Mouse (Mus musculus): ENCODE measurements around the gene Ubqln1.

Ubqln1 gene

DNA sequence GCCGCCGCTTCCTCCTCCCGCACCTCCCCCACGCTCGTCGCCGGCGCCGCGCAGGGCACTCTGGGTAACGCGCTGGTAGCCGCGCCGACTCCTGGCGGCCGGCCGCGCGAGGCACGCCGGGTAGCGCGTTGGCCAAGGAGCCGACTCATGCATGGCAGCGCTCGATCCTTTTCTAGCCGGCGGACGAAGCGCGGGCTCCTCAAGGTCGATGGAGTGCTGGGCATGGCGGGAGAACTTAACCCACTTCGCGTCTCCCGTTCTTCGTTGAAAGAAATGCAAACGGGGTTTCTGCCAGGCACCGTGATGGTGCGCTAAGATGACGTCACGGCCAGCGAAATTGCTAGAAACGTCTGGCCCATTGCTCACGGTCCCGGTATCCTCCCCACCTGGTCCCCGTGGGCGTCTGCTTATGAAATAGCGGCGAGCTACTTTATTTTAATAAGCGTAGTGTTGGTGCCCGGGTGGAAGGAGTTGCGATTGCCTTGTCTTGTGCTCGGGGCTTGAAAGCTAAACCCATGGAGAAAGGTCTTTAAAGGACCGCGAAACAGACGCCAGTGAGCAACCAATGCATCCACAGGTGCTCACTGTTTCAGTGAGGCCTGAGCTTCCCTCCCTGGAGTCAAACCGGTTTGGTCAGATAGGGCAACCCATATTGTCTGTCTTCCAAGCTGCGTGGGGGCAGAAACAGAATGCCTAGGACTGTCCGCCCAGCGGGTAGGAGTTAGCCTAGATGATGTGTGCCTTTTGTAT, at the start of gene Ubqln1:
Ubqln1 (minus strand) TSS at position 62 of the 750 bp plus-strand sequence.
- DNase-seq (ENCODE audit: extremely low spot score, low read depth, low spot score): peak; percentile 64

- no peak for DNase-seq (ENCODE audit: extremely low spot score, low read depth, low spot score)
Measured at GRCm38 (mm10) chr13:58263546-58263945, 48.1 kb upstream of the Ubqln1 start.

GRCm38 (mm10) chr13:58261674-58262073, 46.2 kb upstream of the Ubqln1 start:
- DNase-seq (ENCODE audit: extremely low spot score, low read depth, low spot score): no peak

DNA sequence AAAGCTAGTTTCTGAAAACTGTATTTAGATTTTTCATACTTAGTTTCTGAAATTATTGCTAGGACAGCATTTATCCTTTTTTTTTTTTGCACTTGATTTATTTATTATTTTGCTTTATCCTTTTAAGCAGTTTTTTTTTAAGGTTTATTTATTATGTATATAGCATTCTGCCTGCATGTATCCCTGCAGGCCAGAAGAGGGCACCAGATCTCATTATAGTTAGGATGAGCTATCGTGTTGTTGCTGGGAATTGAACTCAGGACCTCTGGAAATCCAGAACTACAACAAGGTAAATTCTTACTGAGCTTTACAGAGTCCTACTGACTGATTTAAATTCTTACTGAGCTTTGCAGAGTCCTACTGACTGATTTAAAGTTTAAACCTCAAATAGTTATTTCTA, 37.8 kb upstream of the Ubqln1 start:
- DNase-seq (ENCODE audit: extremely low spot score, low read depth, low spot score): no peak

GRCm38 (mm10) chr13:58248957-58249356, 33.5 kb upstream of the Ubqln1 start:
- DNase-seq (ENCODE audit: extremely low spot score, low read depth, low spot score): no peak

DNA sequence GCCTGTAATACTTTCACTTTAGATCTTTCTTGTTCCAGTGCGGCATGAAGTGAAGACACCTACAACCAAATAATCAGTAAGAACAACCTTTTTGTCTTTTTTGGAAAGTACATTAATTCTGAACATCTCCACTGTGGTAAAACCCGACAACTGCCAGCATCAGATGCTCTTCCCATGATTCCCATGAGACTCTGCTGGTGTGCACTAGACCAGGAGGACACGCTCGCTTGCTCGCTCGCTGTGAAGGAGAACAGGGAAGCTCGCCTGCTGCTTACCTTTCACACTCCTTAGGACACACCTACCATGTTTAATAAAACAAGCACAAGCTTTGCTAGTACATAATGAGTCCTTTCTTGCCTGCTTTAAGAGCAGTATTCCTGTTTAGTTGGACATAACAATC, 21.1 kb upstream of the Ubqln1 start:
- no peak for DNase-seq (ENCODE audit: extremely low spot score, low read depth, low spot score)

- DNase-seq (ENCODE audit: extremely low spot score, low read depth, low spot score): no peak
Measured at GRCm38 (mm10) chr13:58232611-58233010, 17.2 kb upstream of the Ubqln1 start.

DNA sequence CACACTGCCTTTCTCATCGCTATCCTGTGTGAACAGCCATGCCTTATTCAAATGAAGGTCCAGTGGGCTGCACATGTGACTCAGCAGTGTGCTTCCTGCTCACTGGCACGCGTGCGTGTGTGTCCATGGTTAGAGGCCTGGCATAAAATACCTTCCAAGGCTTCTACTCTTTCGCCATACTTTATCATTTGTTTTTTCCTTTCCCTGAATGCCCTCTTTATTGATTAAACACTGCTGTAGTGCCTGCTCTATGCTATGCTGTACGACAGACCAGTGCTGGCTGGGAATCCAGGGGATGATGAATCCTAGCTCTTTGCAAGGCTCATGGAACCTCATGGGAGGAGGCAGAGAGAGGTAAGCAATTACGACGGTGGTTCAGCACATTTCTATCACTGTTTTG, 16.6 kb upstream of the Ubqln1 start:
- no peak for DNase-seq (ENCODE audit: extremely low spot score, low read depth, low spot score)

GRCm38 (mm10) chr13:58228624-58229023, 13.2 kb upstream of the Ubqln1 start:
- no peak for DNase-seq (ENCODE audit: extremely low spot score, low read depth, low spot score)

- no peak for DNase-seq (ENCODE audit: extremely low spot score, low read depth, low spot score)
Measured at GRCm38 (mm10) chr13:58225694-58226093, 10.2 kb upstream of the Ubqln1 start.

DNA sequence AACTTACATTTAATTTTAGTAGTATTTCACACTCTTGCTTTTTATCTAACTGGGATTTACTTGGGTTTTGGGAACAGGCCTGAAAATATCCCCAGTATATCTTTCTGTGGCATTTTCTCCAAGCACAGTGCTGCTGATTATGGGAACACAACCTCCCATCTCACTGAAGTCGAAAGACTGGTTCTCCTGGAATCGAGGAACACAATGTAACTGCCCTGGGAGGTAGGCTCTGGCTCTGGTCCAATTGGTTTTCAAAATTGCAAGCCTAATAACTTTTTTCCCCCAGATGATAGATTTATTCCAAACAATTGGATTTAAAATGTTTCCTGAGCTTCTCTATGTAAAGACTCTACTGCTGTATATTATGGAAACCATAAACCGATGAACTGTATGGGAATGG, 4.8 kb upstream of the Ubqln1 start:
- no peak for DNase-seq (ENCODE audit: extremely low spot score, low read depth, low spot score)

DNA sequence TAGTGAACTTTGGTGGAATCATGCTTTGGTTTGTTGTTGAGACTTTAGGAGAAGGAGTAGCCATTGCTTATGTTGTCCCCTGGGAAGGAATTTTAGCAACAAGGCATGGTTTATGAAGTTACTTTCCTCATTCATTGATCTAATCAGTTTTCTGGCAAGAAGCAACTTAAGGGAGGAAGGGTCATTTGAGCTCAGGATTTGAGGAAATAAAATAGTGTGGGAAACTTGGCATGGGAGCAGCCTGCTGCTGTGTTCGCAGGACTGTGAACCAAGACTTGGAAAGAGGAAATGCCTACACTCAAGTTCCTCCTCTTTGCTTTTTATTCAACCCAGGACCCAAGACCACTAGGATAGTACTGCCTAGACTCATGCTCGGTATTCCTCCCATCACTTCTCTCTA, 2.1 kb upstream of the Ubqln1 start:
- DNase-seq (ENCODE audit: extremely low spot score, low read depth, low spot score): no peak

- no peak for DNase-seq (ENCODE audit: extremely low spot score, low read depth, low spot score)
Measured at GRCm38 (mm10) chr13:58216395-58216794, 942 bp upstream of the Ubqln1 start.

DNA sequence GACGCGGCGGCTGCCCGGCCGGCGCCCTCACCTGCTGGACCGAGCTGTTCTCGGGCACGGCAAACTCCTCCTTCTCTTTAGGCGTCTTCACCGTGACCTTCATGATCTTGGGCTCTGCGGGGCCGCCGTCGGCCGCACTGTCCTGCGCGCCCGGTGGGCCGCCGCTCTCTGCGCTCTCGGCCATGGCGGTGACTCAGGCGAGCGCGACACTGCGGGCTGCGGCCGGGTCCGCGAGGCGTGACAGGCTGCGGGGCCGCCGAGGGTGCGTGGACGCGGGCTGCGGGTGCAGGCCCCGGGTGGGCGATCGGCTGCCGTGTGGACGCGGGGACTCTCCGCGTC, 231 bp downstream of the Ubqln1 start:
- DNase-seq (ENCODE audit: extremely low spot score, low read depth, low spot score): no peak

DNA sequence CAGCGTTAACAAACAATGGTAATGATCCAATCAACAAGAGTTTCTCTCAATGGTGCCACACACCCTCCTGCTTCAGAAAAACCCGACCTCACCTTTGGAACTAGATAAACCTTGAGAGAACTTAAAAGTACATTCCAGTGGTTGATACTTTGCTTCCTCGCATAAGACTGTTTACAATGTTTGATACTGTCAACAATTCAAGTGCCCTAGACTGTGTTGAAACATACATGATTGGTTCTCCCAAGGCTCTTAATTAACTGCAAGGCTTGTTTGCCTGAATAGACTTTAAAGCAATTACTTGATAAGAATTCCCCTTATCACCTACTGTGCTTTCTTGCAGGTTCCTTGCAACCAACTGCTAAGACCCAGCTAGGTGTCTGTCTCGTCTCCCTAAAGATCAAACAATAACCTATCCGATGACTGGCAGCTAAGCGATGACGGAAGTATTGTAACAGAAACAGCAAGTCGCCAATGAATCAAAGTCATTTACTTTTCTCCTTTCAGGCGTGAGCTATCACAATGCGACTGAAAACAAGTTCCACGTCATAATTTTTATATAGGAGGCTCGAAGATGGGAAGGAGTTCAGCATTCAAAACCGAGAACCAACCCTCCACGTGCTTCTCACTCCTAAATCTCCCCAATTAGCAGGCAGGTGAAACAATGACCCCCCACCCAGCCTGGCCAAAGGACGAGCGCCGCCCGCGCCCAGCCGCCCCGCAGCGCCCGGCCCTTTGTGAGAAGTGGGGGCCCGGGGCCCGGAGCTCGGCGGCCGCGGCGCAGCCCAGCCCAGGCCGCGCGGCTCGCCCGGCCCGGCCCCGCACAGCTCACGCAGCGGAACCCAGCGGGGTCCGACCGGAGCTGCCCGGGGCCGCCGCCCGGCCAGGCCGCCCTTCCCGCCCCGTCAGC, 854 bp downstream of the Ubqln1 start:
- DNase-seq (ENCODE audit: extremely low spot score, low read depth, low spot score): no peak

- no peak for DNase-seq (ENCODE audit: extremely low spot score, low read depth, low spot score)
Measured at GRCm38 (mm10) chr13:58213801-58214200, 1.7 kb downstream of the Ubqln1 start.

GRCm38 (mm10) chr13:58212530-58212929, 2.9 kb downstream of the Ubqln1 start:
- no peak for DNase-seq (ENCODE audit: extremely low spot score, low read depth, low spot score)

GRCm38 (mm10) chr13:58210441-58210840, 5.0 kb downstream of the Ubqln1 start:
- DNase-seq (ENCODE audit: extremely low spot score, low read depth, low spot score): no peak

DNA sequence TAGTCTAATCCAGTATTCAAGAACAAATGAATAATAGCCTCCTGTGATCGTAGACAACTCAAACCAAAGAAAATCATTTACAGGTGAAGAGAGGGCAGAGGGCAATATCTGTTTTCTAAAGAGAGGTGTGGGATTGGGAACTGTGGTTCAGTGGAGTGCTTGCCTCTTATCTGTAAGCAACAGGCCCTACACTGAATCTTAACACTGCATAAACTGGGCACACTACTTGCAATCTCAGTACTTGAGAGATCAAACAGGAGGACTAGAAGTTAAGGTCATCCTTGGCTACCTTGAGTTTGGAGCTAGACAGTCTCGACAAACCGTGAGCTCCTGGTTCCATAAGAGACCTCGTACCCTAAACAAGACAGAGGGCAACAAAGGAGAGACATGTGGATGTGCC, 9.4 kb downstream of the Ubqln1 start:
- DNase-seq (ENCODE audit: extremely low spot score, low read depth, low spot score): no peak

DNA sequence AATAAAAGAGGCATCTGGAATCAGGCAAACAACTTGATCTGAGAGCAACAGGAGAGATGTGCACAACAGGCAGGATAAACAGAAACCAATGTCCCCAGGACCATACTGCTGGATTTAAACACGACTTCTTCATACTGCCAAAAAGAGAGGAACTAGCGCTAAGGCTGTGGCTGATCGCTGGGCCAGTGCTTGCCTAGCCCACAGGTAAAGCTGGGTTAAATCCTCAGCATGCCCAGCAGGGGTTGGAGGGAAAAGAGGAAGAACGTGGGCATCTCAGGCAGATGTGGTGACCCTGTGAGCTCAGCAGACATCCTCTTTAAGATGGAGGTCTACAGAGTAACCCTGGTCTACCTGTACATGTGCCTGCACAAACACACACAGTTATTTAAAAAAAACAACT, 10.5 kb downstream of the Ubqln1 start:
- no peak for DNase-seq (ENCODE audit: extremely low spot score, low read depth, low spot score)

DNA sequence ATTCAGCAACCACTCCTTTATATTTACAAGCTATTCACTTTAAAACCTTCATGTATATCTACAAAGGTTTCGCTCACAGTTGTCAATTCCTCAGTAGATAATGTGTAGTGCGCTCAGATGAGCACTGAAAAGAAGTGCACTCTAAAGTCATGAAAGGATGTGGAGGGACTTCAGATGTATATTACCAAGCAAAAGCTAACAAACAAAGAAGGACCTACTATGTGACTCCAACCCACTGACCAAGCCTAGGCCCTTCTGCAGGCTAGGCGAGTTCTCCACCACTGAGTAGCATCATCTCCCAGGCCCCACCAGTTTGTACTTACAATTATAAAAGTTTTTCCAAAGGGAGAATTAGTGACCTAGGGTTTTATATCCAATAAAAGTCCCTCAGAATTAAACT, 11.3 kb downstream of the Ubqln1 start:
- no peak for DNase-seq (ENCODE audit: extremely low spot score, low read depth, low spot score)

DNA sequence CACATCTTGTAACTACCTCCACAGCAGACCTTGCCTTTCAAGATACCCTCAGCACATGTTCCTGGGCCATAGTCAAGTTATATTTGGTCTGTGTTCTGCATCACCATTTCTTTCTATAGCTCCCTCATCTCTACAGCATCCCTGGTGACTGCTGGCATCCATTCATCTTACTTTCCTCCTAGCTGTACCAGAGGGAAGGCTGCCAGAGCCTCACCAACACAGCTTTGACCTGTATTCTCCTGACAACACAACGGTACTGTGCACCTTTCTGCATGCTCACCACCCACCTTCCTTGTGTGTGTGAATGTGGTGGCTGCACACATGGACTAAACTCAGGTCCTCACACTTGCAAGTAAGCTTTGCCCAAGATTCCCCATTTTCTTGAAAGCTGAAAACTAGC, 12.6 kb downstream of the Ubqln1 start:
- no peak for DNase-seq (ENCODE audit: extremely low spot score, low read depth, low spot score)
